Mouse (Mus musculus) erythroblast, adult 5-6 weeks (primary cell): ENCODE data around the gene Fgf9. TPM values are rescaled to one million over a fixed set of nuclear protein-coding genes. Genes with fewer than 3 reads are reported as not detected.

Experiments used
- ATAC-seq: replicated peaks from 2 replicates; pipeline ENCODE4 v1.8.0; 2016; ENCODE audit warnings: moderate number of reproducible peaks, mild to moderate bottlenecking, moderate TSS enrichment, inconsistent platforms; ENCODE audit not compliant: poor library complexity, low FRiP score, severe bottlenecking
- total RNA-seq, 2 experiments: library from RNA; stranded (forward) in 1 of 2; stranded (reverse) in 1 of 2; fragments of 150-400 nt in 1 of 2; fragments of 200-764, 138-1000 nt in 1 of 2; gene quantifications; 2 replicates each; pipeline versions ENCODE4 v1.2.3 to v1.2.4; 2015 to 2017; ENCODE audit warnings: low replicate concordance in 2 of 2

Gene Fgf9
- total RNA-seq, 2 experiments from 2014 or later: not detected

GRCm38 (mm10) chr14:58084240-58084639 is 13.9 kb downstream of the Fgf9 start:
- no peak for ATAC-seq

GRCm38 (mm10) chr14:58087326-58087725 is 17.0 kb downstream of the Fgf9 start:
- no peak for ATAC-seq

DNA sequence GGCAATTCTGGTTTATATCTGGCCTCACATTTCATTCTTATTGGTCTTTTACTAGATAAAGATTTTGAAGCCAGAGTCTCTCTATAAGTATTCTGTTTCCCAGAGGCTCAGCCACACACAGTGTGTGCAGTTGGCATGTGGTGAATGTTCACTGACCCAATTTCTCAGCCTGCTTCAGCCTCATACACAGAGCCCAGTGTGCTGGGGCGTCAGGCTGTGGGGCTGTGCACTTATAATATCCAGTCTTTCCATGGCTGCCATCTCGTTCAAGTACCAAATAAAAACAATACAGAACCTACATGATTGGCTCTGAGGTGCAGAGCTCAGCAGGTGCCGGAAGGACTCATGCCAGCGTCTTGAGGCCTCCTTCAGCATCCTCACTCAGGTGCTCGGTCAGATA is 19.1 kb downstream of the Fgf9 start:
- ATAC-seq: no peak

DNA sequence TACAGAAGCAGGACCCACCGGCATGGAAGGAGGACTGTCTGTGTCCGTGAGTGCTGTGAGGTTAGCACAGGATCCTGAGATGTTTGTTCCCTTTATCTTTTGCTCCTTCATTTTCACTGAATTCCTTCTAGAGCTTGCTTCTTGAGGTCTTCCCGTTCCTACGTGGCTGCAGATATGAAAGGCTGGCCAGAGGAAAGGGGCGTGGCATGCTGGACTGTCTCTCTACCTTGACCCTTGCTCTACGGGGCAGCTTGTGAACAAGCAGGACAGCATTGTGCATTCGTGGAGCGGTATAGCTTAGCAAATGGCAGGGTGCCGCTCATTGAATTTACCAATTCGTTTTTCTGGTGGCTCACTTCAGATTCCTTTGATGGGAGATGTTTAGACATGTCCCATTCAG is 21.0 kb downstream of the Fgf9 start:
- ATAC-seq: no peak

DNA sequence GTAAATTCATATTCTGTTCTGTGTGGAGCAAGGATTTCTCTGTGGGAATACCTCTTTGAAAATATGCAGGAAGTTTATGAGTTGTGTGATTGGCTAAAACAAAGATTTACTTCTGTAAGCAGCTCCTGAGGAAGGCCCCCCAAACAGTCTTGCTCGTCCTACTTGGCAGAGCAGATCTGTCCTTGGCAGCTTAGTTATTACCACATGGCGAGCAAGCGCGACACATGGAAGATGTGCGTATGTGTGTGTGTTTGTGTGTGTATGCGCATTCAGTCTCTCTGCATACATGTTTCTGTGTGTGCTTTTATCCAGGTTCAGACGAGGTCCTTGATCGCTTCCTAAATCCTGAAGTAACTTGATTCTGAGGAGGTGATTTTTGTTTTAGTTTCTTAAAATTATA is 29.3 kb downstream of the Fgf9 start:
- ATAC-seq: no peak

GRCm38 (mm10) chr14:58101298-58101697 is 31.0 kb downstream of the Fgf9 start:
- no peak for ATAC-seq

DNA sequence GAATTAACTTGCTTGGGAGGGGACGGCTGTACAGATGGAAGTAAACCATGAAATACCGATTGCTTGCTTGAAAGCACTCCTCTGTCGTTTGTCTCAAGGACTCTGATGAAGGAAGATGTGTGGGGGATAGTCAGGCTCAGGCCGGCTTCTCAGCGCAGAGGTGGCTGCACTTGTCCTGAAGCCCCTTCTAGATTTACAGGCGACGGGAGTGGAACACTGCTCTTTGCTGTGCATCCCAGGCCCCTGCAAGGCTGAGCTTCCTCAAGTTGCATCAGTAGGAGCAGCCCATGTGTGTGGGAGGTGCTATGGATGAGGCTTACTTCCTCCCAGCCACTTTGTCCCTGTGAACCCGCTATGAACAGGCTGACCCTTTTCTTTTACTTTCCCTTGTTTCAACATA is 33.9 kb downstream of the Fgf9 start:
- no peak for ATAC-seq

- no peak for ATAC-seq
Observed at GRCm38 (mm10) chr14:58105596-58105995, 35.2 kb downstream of the Fgf9 start.

DNA sequence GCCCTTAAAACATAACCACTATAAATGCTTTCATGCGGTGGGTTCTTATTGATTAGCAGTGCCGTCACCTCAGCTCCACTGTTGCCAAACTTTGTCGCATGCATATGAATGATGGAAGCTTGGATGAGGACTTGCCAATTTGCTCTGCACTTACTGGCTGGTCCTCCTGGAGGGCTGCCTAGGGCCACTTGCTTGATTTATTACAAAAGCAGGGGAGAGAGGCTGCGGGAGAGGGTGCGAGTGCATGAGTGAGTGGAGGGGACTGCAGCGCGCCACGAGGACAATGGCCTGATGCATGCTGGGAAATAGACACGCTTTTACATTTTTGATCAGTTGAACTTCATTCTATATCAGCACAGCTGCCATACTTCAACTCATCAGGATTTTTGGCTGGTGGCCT is 39.3 kb downstream of the Fgf9 start:
- no peak for ATAC-seq

DNA sequence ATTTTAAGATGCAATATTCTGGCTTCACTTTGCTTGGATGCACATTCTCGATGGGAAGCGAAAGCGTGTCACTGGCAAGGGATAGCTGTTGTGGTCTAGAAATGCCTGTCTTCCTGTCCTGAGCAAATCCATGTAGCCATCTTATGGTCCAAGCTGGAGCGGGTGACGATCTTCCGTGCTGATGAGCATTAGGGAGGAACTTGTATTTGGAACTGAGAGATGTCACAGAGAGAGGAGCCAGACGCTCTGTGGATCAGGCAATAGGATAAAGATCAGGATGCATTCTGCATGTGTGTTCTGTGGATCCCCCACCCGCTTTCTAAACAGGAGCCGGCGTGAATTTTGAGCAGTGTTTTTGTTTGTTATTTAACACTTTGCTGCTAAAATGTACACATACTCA is 41.2 kb downstream of the Fgf9 start:
- no peak for ATAC-seq

GRCm38 (mm10) chr14:58112341-58112740 is 42.0 kb downstream of the Fgf9 start:
- ATAC-seq: no peak

DNA sequence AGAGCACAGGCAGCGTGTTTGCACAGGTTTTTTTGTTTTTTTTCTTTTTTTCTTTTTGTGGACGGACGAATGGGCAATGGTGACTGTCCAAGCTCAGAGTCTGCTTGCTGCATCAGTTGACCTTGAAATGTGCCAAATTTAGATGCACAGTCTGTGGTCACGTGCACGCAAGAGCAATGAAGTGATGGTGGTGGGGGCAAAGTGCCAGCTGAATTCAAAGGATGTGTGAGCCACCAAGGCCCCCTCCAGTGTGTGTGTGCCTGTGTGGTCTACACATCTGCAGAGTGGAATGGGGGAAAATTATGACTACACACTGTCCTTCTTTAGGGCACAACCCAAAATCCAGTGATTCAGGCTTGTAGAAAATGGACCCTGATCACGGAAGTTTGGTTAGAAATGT is 42.8 kb downstream of the Fgf9 start:
- ATAC-seq: no peak

GRCm38 (mm10) chr14:58114146-58114545 is 43.8 kb downstream of the Fgf9 start:
- no peak for ATAC-seq

- ATAC-seq: no peak
Observed at GRCm38 (mm10) chr14:58124625-58125024, 54.3 kb downstream of the Fgf9 start.

- ATAC-seq: no peak
Observed at GRCm38 (mm10) chr14:58126508-58126907, 56.2 kb downstream of the Fgf9 start.

DNA sequence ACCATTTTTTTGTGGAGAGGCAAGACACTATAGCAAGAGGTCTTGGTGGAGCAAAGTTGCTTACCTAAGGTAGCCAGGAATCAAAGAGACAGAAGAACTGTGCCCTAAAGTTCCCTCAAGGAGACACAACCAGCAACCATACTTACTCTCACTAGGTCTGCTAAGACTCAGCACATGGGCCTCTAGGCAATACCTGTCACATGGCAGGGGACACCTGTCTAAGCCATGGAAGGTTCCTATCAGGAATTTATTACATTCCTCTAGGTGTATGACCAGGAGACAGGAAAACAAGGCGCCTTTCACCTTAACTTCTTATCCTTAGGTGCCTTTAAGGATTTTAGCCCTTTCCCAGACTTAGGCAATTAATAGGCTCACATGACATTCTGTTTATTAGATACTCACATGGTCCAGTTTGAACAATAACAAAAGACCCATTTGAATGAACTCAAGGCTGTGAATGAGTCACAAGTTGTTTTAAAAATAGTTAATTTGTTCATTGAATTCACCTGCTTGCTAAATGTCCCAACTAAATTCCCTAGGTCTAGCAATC is 69.2 kb downstream of the Fgf9 start:
- ATAC-seq: no peak

- ATAC-seq: no peak
Observed at GRCm38 (mm10) chr14:58149637-58150470, 79.5 kb downstream of the Fgf9 start.

DNA sequence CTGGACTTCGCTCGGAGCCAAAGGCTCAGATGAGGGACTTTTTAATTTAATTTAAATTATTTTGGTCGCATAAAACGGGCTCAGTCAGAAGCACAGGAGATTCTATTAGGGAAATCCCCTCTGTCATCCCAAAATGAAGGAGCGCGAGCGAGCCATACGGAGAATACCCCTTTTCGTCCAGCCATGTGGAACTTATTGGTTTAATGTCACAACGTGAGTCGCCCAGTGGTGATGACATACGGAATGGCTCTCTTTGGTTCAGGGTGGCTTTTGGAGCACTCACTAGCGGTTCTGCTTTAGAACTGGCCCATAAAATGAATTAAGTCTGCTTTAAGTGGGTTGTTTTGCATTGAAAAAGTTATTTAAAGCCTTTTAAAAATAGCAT is 80.1 kb downstream of the Fgf9 start:
- ATAC-seq: no peak

DNA sequence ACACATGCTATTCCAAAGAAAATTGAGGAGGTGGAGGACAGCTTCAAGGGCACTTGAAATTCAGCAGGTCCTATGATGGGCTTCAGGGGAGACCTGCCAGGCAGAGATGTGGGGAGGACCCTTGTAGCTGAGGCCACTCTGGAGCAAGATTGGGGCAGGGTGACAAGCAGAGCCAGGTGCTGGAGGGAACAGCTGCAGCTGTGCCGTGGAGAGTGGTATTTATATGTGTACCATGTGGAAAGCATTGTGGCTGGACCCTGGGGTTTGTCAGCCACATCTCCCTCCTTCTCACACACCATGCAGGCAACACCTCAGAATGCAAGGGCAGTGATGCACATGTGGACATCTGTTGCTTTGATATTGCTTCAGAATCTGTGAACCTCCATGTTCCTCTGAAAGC is 81.8 kb downstream of the Fgf9 start:
- ATAC-seq: no peak

GRCm38 (mm10) chr14:58153470-58154416 is 83.4 kb downstream of the Fgf9 start:
- no peak for ATAC-seq

DNA sequence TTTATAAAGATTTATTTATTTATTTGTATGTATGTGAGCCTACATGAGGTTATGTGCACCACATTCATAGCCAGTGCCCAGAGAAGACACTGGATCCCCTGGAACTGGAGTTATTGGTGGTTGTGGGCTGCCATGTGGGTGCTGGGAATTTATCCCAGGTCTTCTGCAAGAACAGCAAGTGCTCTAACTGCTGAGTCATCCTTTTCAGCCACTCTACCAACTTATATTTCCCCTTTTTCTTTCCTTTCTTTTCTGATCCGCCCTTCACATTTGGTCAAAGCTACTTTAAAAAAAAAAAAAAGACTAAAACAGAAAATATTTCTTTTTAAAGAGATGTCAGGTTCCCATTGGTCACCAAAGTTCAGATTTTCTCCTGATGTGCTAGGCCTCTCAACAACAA is 90.3 kb downstream of the Fgf9 start:
- ATAC-seq: no peak
